Mouse (Mus musculus) fibroblast of lung, adult 2 months (primary cell): Measurements from ENCODE around the gene S1pr5.
"Not testable (repeated sequence)": the region's sequence is repeated elsewhere in the genome, so short reads cannot be mapped to it uniquely, and the experiment has no call there.

Experiments used
- DNase-seq: peaks from one replicate; pipeline ENCODE4 v3.0.0-alpha.2; 2011; ENCODE audit warnings: low read depth

S1pr5 gene

DNA sequence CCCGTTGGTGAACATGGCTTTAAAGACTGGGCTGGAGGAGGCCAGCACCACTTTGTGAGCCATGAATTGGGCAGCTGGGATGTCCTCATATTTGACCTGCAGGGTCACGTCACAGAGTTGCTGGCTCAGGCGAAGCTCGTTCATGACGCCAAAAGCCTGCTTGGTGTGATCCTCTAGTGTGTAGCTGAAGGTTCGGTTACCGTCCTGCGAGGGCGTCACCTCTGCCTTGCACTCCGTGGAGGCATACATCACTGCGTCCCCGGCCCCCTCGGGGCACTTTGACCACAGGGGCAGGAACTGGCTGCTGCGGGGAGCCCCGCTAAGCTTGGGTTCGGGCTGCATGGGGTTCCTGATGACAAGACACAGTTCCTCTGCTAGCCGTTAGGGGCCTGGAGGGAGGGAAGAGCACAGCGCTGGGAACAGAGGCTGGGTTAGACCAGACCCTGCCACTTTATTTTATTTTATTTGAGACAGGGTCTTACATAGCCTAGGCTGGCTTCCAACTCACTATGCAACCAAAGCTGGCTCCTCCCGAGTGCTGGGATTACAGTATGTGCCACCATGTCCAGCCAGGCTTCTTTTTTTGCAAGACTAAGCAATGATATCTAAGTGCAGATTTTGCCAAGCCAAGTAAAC, 10.8 kb downstream of the S1pr5 start:
- no peak for DNase-seq

DNA sequence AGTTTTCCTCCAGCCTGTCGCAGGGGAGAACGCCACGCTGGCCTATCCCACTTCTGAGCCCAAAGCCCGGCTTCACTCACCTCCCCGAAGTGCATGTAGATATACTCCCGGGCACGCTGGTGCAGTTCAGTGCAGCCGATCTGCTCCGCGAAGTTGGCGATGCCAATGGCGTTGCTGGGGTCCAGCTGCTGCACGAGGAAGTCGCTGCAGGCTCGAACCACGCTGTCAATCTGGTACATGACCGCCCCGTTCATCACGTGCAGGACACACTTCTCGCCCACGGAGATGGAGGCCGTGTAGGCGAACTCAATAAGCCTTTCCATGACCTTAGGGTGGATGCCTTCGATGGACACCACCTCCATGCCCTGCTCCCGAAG, 11.3 kb downstream of the S1pr5 start:
- DNase-seq, result no peak

DNA sequence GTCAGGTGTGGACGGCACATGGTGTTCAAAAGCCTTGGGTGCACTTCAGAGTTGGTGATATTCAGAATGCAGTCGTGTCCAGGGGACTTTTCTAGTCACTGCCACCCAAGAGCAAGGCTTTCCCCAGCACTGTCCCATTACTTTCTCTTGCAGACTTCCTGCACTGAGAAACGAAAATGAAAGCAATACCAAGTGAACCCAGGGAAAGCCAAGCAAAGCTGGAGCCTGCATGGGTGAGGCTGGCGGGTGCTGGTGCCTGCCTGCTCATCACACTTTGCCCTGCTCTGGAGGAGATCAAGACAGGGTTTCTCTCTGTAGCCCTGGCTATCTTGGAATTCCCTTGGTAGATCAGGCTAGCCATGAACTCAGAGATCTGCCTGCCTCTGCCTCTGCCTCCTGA, 12.9 kb downstream of the S1pr5 start:
- no peak for DNase-seq

DNA sequence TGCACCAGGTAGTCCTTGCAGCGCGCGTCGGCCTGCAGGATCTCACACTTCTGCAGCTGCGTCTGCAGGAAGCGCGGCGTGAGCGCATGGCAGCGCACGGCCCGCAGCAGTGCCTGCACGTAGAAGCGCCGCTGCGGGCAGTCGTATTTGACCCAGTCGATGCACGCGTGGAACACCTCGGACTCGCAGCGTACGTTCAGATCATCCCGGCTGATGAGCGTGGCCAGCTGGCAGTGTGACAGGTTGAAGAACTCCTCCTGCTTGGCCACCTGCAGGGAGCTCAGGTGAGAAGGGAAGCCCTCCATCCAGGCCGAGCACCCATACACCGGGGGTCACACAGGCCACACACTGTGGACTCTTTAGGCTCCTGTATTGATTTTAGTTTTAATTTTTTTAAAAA, 14.4 kb downstream of the S1pr5 start:
- no peak for DNase-seq

DNA sequence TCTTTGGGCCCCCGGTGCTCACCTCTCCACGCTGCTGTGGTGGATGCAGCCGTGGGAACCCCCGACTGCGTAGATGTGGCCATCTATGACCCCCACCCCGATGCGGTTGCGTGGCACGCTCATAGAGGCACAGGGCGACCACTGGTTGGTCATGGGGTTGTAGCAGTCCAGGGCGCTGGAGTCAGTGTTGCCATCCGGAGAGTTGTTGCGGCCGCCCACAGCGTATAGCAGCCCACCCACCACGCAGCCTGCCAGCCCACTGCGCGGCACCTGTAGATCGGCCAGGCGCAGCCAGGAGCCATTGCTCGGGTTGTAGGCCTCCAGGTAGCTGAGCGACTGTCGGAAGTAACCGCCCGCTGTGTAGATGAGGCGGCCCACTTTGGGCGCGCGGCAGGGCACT, 14.9 kb downstream of the S1pr5 start:
- DNase-seq, result no peak

DNA sequence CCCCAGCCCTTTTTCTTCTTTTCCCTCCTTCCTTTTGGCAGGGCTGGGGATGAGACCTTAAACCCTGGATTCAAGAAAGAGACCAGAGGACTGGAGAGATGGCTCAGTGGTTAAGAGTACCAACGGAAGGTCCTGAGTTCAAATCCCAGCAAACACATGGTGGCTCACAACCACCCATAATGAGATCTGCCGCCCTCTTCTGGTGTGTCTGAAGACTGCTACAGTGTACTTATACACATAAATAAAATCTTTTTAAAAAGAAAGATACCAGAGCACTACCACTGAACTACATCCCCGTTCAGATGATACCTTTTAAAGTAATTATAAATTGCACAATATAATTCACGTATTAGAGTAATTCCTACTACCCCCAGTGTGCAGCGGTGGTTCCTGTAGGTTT, 15.4 kb downstream of the S1pr5 start:
- no peak for DNase-seq

DNA sequence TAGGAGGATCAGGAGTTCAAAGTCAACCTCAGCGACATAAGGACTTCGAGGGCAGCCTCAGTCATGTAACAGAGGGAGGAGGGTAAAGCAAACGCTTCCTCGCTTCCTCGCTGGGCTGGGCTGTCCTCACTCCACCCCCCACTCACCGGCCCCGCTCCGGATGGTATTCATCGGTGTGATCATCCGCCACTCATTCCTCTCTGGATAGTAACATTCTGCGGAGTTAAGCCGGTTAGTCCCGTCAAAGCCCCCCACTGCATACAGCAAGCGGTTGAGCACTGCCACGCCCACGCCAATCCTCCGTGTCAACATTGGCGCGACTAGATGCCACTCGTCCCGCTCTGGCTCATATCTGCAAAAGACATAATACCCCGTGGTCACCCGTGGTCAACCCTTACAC, 16.7 kb downstream of the S1pr5 start:
- no peak for DNase-seq

DNA sequence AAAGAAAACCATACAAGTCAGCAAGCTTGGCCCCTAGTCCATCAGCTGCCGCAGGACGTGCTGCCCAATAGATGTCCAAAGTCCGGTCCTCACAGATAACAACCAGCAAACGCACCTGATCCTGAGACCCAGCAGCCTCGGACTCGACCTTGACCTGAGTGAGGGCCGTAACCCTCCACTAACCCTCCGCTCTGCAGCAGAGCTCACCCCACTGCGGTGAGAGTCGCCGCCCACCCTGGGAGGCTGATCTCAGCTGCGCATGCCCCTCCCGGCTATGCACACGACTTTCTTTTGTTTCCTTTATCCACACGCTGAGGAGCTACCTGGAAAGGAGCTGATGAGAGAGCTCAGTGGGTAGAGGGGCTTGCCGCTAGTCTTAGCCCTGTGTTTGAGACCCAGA, 20.9 kb downstream of the S1pr5 start:
- DNase-seq, result no peak

DNA sequence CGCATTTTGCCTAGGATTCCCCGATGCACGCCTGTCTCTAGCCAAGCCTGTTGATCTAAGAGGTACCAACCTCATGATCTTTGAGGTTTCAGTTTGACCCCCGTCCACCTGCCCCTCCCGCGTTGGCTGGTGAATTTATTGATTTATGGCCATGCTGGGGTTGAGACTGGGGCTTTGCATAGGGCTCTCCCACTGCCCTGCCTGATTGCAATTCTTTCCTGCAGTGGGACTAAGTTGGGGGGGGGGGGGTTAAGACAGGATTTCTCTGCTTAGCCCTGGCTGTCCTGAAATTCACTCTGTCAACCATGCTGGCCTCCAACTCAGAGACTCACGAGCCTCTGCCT, 22.9 kb downstream of the S1pr5 start:
- DNase-seq, result no peak

DNA sequence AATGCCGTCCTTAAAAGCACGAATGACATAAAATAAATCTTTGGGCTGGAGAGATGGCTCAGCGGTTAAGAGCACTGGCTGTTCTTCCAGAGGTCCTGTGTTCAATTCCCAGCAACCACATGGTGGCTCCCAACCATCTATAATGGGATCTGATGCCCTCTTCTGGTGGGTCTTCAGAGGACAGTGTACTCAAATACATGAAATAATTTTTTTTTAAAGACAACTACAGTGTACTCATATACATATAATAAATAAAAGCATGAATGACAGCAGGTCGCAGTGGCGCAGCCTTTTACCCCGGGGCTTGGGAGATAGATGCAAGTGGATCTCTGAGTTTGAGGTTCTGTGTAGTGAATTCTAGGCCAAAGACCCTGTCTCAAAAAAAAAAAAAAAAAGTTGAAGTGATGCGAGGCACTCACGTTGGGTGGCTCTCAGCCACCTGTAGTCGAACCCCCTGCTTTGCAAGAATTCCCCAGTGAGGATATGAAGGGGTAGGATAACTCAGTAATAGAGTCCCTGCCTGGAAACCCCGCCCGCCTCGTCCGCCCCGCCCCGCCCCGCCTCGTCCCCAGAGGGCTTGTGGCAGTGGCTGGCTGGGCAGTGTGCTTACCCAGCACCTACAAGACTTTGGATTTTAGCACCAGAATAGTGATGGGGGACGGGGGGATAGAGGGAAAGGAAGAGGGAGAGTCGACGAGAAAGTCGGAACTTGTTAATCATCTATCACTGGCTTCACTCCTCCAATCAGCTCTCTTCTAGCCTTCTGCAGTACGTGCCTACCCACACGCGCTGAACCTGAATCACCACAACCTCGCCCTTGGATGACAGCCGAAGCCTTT, 23.4 kb downstream of the S1pr5 start:
- DNase-seq, result peak; percentile 56

DNA sequence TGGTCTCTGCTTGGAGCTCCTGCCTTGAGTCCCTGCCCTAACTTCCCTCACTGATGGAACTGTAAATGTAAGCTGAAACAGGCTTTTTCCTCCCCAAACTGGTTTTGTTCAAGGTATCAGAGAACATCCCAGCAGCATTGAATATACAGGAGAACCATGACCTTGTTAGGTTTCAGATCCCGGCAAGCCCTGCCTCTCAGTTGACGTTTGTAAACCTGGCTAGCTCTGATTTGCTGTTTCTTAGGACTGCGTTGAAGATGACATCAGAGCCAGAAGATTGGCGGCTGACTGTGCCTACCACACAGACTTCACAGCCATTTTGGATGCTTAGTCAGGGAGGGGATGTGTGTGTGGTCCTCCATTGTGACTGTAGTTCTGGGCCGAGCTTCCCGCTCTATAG, 24.3 kb downstream of the S1pr5 start:
- DNase-seq, result no peak

DNA sequence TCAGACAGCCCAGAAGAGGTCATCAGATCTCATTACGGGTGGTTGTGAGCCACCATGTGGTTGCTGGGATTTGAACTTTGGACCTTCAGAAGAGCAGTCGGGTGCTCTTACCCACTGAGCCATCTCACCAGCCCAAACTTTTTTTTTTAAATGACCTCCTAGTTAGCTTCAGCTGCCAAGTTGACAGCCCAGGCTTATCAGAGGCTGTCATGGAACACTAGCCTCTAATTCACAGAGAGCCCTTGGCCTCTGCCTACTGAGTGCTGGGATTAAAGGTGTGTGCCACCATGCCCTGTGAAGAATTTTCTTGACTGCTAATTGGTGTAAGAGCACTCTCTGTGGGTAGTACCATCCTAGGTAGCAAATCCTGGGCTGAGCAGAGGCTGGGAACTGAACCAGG, 24.8 kb downstream of the S1pr5 start:
- not testable (repeated sequence) for DNase-seq

DNA sequence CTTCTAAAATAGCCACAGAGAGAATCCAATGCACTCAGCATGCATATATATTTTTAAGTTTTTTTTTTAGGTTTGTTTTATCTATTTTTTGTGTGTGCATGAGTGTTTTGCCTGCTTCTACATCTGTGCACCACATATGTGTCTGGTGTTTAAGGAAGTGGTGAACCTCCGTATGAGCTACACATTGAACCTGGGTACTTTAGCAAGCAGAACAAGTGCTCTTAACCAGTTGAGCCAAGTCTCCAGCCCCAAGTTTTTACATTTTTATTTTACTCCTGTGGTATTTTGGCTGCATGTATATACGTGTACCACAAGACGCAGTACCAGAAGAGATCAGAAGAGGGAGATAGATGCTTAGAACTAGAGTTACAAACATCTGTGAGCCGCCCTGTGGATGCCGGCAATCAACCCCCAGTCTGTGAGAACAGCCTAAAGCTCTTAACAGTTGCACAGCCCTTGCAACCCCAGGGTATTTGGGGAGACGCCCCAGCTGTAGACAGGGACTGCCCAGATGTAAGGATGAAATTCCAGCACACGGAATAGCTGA, 26.8 kb downstream of the S1pr5 start:
- DNase-seq, result no peak

DNA sequence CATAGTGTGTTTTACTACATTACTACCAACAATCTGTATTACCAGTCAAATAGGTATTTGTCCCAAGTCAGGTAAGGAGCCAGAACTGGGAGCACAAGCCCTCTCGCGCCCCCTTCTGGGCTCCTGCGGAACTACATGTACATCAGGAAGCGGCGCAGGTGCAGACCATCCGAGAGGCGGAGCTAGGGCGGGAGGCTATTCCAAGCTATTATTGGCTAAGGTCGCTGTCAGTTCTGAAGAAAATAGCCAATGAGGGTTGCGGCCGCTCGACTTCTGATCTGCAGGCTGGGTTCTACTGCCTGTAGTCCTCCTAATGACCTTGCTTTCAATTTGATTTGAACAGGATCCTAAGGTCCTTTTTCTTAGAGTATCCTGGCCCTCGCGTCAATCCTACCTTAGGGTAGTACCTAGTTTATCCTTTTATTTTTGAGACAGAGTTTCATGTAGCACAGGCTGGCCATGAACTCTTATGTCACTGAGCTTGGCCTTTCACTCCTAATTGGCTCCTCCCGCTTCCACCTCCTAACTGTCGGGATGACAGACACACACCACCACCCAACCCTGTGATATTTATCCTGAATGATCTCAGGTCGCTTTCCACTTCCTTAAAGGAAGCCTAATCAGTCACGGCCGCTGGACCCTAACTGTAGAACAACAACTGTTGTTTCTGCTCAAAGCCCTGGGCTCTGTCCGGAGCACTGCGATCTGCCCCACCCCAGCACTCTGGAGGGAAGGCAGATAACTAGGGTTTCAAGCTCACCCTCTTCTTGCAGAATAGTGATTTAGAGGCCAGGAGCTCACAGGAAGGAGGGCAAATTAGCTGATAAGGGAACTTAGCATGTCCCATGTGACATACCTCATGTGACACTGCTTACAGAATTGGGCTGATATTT, 27.5 kb downstream of the S1pr5 start:
- DNase-seq, result peak; percentile 69

DNA sequence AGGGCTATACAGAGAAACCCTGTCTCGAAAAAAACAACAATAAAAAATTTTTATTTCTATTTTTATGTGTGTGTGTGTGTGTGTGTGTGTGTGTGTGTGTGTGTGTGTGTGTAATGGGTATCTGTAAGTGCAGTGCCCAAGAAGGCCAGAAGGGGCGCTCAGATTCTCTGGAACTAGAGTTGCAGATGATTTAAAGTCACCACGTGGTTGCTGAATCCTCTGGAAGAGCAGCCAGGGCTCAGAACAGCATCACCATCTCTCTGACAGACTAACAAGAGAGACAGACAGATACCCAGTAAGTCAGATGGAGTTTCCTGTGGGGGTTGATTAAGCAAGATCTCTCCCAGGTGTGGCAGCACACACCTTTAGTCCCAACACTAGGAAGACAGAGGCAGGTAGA, 28.4 kb downstream of the S1pr5 start:
- no peak for DNase-seq

DNA sequence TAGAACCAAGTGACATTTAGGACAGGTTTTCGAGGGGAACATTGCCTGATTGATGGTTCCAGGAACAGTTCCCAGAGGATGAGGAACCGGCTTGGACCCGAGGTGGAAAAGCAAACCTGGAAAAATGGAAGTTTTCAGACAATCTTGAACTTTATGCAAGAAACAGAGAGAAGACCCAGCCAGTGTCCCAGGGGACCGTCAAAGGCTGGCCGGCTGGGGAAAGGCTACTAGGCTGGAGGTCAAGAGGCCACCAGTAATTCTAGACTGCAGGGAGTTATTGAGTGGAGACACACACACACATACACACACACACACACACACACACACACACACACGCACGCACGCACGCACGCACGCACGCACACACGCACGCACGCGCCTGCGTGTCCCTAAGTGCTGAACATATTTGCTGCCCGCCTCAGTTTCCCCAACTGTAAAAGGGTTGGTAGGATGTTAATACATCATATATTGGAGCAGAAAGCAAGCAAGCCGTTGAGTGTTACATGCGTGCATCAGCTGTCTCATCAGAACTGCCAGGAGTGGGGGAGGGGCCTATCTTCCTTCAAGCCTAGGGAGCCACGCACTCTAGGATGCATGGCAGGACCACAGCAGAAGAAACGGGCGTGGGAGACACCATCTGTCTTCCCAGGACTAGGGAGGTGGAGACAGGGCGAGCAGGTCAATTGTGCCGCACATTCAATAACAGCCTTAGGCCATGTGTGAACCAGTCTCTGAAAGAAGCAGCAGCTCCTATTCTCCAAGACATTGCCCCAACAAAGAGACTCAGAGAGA, 32.0 kb downstream of the S1pr5 start:
- no peak for DNase-seq

DNA sequence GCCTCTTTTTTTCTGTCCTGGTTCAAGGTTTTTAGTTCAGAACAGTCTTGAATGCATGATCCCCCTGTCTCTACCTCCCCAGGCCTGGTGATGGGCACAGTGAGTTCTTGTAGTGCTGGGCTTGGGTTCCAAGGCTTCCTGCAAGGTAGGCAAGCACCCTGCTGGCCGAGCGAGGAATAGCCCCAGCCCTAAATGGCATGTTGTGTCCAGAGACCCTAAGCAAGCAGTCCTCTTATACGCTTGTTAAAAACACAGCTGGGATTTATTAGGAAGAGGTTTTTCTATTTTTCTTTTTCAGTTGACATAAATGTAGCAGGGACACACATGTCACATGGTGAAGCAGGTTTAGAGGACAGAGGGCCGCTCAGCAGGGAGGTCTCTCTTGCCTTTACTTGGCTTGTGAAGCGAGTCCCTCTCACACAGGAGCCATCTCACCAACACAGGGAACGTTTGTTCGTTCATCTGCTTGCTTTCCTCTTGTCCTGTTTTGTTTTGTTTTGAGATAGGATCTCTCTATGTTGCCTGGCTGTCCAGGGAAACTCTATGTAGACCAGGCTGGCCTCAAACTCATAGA, 34.5 kb downstream of the S1pr5 start:
- no peak for DNase-seq

DNA sequence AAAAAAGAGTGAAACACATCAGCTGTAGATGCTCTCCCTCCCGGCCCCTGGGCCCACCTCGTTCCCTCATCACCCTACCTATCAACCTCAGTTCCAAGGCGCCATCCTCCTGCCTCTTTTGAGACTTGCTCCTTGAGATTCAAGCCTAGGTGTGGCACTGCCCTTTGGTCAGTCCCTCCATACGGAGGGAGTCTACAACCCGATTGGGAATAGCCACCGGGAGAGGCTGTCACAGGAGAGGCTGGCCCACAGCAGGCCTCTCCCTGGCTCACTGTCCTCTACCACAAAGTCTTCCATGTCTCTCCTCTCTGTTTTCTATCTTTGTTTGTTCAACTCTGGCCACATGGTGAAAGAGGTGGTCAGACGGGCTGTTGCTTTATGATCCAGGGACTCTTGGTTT, 36.6 kb downstream of the S1pr5 start:
- DNase-seq, result no peak

DNA sequence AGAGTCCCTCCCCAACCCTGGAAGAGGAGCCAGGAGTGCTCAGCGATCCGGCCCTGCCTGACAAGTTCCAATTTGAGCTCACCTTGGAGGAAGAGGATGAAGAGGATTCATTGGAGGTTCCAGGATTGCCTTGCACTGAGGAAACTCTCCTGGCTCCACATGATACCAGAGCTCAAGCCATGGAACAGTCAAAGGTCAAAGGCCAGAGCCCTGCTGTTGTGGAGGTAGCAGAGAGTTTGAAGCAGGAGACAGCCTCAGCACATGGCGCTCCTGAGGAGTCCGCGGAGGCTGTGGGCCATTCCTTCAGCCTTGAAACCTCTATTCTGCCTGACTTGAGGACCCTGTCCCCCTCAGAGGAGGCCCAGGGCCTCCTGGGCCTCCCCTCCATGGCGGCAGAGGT, 37.4 kb downstream of the S1pr5 start:
- no peak for DNase-seq

DNA sequence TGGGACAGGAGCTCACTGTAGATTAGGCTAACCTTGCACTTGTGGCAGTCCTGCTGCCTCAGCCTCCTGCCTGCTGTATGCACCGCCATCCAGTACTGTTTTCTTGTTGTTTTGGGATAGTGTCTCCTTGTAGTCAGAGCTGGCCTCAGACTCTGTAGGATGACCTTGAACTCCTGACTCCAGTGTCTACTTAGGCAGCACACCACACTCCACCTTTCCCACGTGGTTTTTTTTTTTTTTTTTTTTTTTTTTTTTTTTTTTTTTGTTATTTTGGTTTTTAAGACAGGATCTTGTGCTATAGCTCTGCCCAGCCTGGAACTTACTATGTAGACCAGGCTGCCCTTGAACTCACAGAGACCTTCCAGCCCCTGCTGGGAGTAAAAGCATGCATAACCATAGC, 39.6 kb downstream of the S1pr5 start:
- no peak for DNase-seq

DNA sequence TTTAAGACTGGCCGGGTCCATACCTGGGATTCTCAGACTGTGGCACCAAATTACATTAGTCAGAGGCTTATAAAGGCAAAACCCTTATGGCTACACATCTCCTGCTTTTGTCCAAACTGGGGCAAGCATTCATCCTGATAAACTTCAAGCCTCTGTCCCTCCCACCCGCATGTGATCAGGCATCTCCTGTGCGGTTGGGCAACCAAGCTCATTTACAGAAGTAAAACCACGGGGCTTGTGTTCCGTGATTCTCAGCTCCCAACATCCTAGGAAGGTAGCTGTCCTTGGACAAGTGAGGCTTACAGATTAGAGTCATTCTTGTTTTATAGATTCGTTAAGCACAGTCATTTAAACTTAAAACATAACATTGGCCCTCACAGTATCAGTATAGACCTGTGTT, 41.4 kb downstream of the S1pr5 start:
- DNase-seq, result no peak
